Mouse (Mus musculus): Measurements from ENCODE around the gene Ubald2.
"Not testable (repeated sequence)": the region's sequence is repeated elsewhere in the genome, so short reads cannot be mapped to it uniquely, and the experiment has no call there.

The Ubald2 gene

GRCm38 (mm10) chr11:116416196-116416943 is 17.5 kb upstream of the Ubald2 start:
- DNase-seq (ENCODE audit: low spot score): no peak

DNA sequence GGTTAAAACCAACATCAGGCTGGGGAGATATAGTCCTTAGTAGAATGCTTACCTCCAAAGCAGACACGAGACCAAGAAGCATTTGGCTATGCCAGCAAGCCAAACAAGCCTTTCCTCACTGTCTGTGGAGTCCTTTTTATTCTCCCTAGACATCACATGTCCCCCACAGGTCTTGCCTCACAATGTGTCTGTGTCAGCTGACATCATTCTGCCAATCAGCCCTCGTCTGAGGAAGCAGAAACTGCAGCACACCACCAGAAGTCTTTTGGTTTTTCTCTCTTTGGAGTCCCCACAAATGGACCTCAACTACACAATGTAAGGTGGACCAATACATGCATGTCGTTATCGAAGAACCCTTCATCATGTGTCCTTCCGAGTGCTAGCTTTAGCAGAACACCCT is 16.8 kb upstream of the Ubald2 start:
- no peak for DNase-seq (ENCODE audit: low spot score)

DNA sequence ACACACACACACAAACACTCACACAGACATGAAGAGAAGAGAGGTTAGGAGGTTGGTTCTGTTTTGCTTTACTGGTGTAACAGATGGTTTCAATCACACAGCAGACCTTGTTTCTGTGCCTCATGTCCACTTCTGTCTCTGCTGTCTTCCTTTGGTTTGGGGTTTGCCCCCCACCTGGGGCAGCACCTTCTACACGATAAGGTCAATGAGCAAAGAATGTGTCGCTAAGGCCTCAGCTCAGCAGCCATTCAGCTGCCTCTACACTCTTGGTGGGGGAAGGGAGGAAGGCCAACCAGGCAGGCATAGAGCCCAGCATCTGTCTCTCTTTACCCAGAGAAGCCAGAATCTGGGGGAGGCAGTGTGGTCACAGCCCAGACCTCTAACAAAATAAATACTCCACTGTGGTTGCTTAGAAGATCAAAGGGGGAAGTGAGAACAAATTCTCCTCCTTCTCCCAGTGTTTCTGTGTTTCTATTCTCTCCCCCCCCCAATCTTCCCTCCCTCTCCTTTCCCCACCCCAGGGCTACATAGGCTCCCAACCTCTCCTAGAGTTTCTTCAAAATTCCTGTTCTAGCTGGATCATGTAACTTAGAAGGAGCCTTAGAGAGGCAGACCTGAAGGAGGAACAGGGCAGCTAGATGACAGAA is 15.6 kb upstream of the Ubald2 start:
- DNase-seq (ENCODE audit: low spot score): no peak

DNA sequence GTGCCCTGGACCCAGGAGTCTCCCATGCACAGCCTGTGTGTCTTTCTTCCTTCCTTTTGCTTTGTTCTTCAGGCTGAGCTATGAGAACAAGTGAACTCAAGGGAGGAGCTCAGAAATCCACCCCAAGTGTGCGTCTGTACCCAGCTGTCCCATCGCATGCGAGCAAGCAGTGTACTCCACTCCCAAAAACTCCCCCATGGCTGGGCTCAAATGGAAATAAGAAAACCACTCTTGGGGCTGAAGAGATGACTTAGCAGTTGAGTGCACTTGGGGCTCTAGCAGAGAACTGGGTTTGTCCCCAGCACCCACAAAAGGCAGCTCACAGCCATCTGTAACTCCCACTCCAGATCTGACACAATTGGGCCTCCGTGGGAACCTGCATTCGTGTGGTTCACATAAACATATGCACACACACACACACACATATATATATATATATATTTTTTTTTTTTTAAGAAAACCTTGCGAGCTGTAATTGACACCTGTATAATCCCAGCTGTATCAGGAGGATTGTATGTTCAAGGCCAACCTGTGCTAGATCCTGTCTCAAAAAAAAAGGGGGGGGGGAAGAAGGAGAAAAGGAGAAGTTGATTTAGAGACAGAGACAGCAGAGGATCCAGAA is 14.9 kb upstream of the Ubald2 start:
- DNase-seq (ENCODE audit: low spot score): no peak

DNA sequence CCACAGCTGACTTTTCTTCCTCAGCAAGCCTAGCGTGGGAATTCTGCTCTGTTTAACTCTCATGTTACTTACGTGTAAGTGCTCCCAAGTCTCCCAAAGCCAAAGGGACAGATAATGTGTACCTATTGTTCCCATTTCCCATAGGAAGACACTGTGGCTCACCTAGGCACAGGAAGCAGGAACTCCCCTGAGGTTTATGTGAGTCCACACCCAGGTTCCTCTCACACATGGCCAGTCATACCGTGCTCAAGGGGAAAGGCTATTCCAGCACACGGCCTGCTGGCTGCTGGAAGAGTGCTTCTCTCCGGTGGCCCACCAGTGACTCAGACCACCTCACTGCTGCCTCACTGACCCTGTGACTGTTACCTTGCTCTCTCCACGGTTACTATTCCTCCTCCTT is 12.8 kb upstream of the Ubald2 start:
- DNase-seq (ENCODE audit: low spot score): no peak

- no peak for DNase-seq (ENCODE audit: low spot score)
Measured at GRCm38 (mm10) chr11:116422562-116422961, 11.3 kb upstream of the Ubald2 start.

DNA sequence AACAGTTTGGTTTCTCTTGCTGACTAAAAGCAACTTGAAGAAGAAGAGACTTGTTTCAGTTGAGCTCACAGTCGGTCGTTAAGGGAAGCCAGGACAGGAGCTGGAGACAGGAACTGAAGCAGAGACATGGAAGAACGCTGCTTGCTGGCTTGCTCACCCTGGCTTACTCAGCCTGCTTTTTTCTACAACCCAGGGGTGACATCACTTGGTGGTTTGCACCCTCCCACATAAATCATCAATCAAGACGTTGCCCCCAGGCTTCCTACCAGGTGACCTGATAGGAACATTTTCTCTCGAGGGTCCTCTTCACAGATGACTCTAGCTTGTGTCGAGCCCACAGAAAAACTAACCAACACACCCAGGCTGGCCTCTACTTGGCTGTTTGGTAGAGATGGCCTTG is 10.7 kb upstream of the Ubald2 start:
- no peak for DNase-seq (ENCODE audit: low spot score)

DNA sequence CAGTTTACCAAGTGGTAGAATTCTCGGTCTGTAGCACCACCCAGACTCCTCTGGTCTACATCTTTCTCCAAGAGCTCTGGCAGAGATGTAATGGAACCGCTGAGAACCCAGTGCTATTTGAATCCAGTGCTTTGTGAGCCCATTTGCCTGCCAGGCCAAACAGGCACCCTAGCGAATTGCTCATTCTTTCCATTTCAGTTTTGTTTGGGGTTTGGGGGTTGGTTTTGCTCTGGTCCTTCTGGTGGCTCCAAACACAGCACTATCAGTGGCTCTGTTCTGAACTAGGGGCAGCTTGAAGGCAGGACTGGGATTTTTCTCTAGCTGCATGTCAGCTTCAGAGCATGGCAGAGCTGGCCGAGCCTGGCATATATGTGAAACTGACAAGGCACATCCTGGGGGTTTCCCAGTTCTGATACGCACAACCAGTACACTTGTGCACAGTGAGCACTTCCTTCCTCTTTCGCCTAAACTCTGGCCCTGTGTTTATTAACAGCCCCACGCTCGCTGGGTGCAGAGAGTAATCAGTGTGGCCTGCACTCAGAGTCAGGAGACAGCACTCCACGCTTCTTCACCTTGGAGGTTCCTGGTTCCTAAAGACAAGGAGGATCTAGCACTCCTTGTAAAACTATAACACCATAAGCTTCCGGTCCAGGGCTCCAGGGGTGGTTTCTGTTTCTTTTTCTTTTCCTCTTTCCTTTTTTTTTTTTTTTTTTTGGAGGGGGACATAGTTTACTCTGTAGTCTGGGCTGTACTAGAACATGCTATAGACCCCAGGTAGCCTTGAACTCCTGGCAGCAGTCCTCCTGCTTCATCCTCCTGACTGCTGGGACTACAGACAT is 9.9 kb upstream of the Ubald2 start:
- no peak for DNase-seq (ENCODE audit: low spot score)

- DNase-seq (ENCODE audit: low spot score): no peak
Measured at GRCm38 (mm10) chr11:116424621-116425407, 9.1 kb upstream of the Ubald2 start.

DNA sequence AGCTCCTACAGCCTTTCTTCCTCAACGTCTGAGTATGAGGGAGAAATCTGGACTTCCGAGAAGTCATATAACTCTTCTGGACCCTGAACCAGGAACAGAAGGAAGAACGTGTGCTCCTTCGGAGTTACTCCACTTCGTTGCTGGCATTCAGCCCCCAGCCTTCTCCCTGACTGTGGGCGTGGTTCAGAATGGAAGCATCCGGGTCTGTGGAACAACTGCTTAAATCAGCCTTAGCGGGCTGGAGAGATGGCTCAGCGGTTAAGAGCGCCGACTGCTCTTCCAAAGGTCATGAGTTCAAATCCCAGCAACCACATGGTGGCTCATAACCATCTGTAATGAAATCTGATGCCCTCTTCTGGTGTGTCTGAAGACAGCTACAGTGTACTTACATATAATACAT is 7.6 kb upstream of the Ubald2 start:
- DNase-seq (ENCODE audit: low spot score): not testable (repeated sequence)

- no peak for DNase-seq (ENCODE audit: low spot score)
Measured at GRCm38 (mm10) chr11:116426852-116427575, 6.9 kb upstream of the Ubald2 start.

DNA sequence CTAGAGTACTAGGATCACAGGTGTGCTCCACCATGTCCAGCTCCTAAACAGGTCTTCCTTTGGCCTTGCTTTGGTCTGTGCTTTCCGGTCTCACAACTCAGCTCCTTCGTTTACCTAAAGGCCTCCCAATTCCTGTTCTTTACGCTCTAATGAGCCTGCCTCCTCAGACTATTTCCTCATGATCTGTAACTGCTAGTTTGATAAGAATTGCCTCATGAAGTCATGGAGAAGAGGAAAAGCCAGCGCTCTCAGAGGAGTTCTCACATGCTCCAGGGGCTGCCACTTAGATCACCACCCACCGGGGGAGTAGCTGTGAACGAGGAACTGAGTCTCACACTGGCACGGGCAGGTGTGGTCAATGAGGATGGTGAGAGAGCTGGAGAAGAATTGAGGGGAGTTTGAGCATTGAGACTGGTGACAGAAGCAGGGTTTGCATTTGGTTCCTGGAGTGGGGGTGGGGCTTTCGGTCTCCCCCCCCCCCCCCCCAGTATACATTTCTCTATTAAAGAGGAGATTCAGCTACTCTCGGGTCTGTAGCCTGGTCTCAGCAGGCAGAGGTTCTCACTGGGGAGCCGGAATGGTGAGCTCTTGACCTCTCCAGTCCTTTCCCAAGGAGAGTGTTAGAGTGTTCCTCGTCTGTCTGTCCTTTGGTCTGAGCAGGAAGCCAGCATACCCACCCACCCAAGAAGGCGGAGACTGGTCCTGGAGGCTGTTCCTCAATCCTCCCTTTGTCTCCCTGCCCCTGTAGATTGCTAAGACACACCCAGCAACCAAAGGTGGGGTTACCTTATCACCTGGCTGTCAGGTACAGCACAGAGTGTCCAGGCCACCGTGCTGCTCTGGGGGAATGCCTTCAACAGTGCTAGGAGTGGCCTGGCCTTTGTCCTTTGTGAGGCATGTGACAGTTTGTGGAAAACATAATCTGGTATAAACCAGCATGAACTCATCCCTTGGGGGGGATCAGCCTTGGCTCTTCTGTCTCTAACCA is 4.7 kb upstream of the Ubald2 start:
- no peak for DNase-seq (ENCODE audit: low spot score)

DNA sequence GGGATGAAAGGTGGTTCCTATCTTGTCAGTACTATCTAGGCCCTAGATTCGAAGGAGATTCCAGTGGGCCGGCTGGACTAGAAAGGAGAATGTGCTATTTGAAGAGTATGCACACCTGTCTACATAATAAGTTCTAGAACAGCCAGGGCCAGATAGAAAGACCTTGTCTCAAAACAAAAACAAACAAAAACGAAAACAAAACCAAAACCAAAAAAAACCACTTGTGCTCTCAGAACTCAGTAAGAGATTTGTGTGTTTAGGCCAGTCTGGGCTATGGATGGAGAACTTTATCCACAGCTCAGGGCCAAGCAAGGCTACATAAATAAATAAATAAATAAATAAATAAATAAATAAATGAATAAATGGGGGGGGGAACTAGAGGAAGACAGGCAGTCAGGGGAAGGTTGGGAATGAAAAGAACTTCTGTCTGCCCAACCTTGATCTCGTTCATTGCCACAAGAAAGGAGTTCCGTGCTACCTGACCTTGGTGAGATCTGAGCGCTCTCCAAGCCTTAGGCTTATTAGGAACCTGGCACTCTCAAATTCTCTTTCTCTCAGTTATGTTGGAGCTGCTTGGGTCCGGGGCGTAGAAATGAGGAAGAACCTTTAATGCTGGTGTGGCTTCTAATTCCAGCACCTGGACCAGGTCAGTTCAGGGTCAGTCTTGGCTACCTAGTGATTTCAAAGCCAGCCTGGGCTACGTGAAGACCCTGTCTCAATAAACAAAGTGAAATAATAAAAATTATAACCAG is 3.9 kb upstream of the Ubald2 start:
- no peak for DNase-seq (ENCODE audit: low spot score)

DNA sequence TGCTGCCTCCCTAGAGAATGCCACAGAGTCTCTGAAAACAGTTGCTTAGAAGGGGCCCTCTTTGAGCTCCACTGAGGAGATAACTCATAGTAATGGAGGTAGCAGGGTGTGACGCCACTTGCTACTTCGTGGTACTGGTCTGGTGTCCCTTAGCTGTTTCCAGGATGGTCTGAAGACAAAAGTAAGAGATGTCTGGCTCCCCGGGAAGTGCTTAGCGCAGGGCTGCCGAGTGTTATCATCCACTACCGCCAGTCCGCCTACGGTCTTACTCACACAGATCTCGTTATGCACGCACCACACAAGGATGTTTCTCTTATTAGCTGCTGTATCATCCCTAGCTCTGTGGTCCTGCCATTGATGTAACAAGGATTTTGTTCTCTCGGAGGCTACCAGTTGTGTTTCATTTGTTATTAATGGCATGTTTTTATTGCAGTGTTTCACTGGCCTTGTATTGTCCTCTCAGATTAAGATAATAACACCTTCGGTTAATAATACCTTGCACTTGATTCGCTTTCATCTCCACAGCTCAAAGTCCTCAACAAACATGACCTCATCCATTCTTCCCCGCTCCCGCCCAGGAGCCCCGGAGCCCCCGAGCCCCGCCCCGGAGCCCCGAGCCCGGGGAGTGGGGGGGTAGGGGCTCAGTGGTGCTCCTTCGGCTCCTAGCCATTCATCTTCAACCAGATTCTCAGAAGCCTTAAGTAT is 3.0 kb upstream of the Ubald2 start:
- DNase-seq (ENCODE audit: low spot score): no peak

- DNase-seq (ENCODE audit: low spot score): no peak
Measured at GRCm38 (mm10) chr11:116431428-116432077, 2.3 kb upstream of the Ubald2 start.

DNA sequence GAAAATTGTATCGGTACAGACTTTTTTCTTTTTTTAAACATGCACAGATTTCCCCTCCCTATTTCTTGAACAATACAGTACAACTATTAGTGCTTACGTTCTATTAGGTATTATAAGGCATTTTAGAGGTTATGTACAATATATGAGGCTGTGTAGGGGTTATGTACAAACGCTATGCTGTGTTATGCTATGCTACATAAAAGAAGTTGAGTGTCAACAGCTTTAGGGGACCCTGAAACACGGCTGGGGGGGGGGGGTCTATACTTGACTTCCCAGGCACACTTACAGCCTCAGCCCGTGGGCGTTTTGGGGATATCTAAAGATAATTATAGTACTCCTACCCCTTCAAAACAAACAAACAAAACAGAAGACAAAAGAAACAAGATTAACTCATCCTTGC is 1.8 kb upstream of the Ubald2 start:
- DNase-seq (ENCODE audit: low spot score): no peak

- DNase-seq (ENCODE audit: low spot score): peak; percentile 69
Measured at GRCm38 (mm10) chr11:116432593-116433355, 1.1 kb upstream of the Ubald2 start.
